Mouse (Mus musculus) small intestine, adult 2 months (tissue): Measurements from ENCODE around the gene Gcn1l1. TPM values are rescaled to one million over a fixed set of nuclear protein-coding genes. Genes with fewer than 3 reads are reported as not detected.

Source experiments
- H3K27ac ChIP-seq: fragments of 200-500 bp; 2 replicates; pipeline ENCODE4 v1.5.1; 2012; ENCODE audit warnings: low read depth, low read length, control low read depth, inconsistent platforms; ENCODE audit not compliant: insufficient read depth
- H3K27me3 ChIP-seq: fragments of 200-500 bp; 2 replicates; pipeline ENCODE4 v1.6.1; 2012; ENCODE audit warnings: mild to moderate bottlenecking, moderate library complexity, low read length, inconsistent platforms; ENCODE audit not compliant: control insufficient read depth, insufficient read depth
- H3K36me3 ChIP-seq: fragments of 200-500 bp; 2 replicates; pipeline ENCODE4 v1.6.1; 2012; ENCODE audit warnings: mild to moderate bottlenecking, low read length, control low read depth, inconsistent platforms; ENCODE audit not compliant: control insufficient read depth, insufficient read depth
- H3K4me1 ChIP-seq: fragments of 200-500 bp; 2 replicates; pipeline ENCODE4 v1.6.1; 2012; ENCODE audit warnings: low read length, inconsistent platforms, mixed read lengths; ENCODE audit not compliant: control insufficient read depth, insufficient read depth, insufficient read length
- H3K4me3 ChIP-seq: fragments of 200-500 bp; 2 replicates; pipeline ENCODE4 v1.5.1; 2012; ENCODE audit warnings: low read depth, mild to moderate bottlenecking, control low read depth, inconsistent platforms, low read length, moderate library complexity
- CTCF ChIP-seq: fragments of 200-500 bp; IDR thresholded peaks from 2 replicates; pipeline ENCODE4 v1.5.1; 2012; ENCODE audit warnings: low read depth, mild to moderate bottlenecking, control low read depth, inconsistent platforms, low read length, moderate library complexity, mixed read lengths; ENCODE audit not compliant: insufficient replicate concordance, insufficient read length; ENCODE audit errors: extremely low read depth
- POLR2A ChIP-seq: fragments of 200-500 bp; IDR thresholded peaks from 2 replicates; pipeline ENCODE4 v1.6.1; 2012; ENCODE audit warnings: low read depth, mild to moderate bottlenecking, control low read depth, inconsistent platforms, low read length, moderate library complexity
- WGBS: fragments of 180-500 bp; shearing (Covaris S2); methylation state at CpG from one replicate; pipeline ENCODE4 v1.1.7; 2018; 5-methylcytosine and 5-hydroxymethylcytosine counted together
- polyA plus RNA-seq: library from polyadenylated mRNA; depleted of rRNA; stranded (reverse); fragments of >200 nt; gene quantifications from 2 replicates; pipeline ENCODE4 v1.2.3, GENCODE M21; 2012; rRNA removed

Gene Gcn1l1
- polyA plus RNA-seq, 1 experiment: 30.7 TPM

DNA sequence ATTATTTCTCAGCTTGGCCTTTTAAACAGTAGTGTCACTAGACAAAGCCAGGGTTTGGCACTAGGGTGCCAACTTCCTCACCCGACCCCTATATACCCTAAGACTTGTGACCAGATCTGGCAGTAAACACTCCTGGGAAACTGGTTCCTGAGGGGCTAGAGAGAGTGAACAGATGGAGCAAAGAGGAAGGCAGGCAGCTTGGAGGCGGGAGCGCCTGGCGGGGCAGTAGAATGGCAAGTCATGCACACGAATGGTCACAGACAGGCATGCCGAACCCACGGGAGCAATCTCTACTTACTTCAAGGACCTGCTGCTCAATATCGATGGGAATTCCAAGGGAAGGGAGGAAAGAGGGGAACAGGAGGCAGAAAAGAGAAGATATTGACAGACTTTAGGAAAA is 106.8 kb downstream of the Gcn1l1 start:
- Histone ChIP-seq H3K27ac (no peak overlapping the region), H3K4me1 (no peaks in the 10 kb centered on the region), H3K36me3 (no peaks in the 10 kb centered on the region), H3K27me3 (no peaks in the 10 kb centered on the region), H3K4me3 (no peak overlapping the region)
- WGBS: 77% methylated on average over 8 of the region's 8 CpGs
- TF ChIP-seq CTCF (no peak), POLR2A (no peak)

Other genes starting within 250 kb of the Gcn1l1 start
- gene Srsf9, start 238.1 kb upstream of the Gcn1l1 start, polyA plus RNA-seq: 16.9 and 38.0 TPM in 2 replicates
- 3.3 and 6.0 TPM in 2 replicates for gene Gatc, start 224.1 kb upstream of the Gcn1l1 start, polyA plus RNA-seq
- gene Triap1, start 224.0 kb upstream of the Gcn1l1 start, polyA plus RNA-seq: 3.2 and 5.9 TPM in 2 replicates
- gene Cox6a1, start 216.3 kb upstream of the Gcn1l1 start, polyA plus RNA-seq: 6,016 and 7,190 TPM in 2 replicates
- gene Msi1, start 135.7 kb upstream of the Gcn1l1 start, polyA plus RNA-seq: 4.6 and 9.0 TPM in 2 replicates
- 5.2 and 2,024 TPM in 2 replicates for gene Pla2g1b, start 99.0 kb upstream of the Gcn1l1 start, polyA plus RNA-seq
- 9.9 and 13.6 TPM in 2 replicates for gene Sirt4, start 80.5 kb upstream of the Gcn1l1 start, polyA plus RNA-seq
- gene Pxn, start 58.6 kb upstream of the Gcn1l1 start, polyA plus RNA-seq: 65.1 and 136 TPM in 2 replicates
- 1,193 and 2,017 TPM in 2 replicates for gene Rplp0, start 5.8 kb upstream of the Gcn1l1 start, polyA plus RNA-seq
- 28.4 and 50.8 TPM in 2 replicates for gene Rab35, start 66.7 kb downstream of the Gcn1l1 start, polyA plus RNA-seq
- 8.4 and 15.5 TPM in 2 replicates for gene Bicdl1, start 166.4 kb downstream of the Gcn1l1 start, polyA plus RNA-seq